Comparison of ENCODE assay signal across 22 mouse cellular contexts in the genomic region with DNA sequence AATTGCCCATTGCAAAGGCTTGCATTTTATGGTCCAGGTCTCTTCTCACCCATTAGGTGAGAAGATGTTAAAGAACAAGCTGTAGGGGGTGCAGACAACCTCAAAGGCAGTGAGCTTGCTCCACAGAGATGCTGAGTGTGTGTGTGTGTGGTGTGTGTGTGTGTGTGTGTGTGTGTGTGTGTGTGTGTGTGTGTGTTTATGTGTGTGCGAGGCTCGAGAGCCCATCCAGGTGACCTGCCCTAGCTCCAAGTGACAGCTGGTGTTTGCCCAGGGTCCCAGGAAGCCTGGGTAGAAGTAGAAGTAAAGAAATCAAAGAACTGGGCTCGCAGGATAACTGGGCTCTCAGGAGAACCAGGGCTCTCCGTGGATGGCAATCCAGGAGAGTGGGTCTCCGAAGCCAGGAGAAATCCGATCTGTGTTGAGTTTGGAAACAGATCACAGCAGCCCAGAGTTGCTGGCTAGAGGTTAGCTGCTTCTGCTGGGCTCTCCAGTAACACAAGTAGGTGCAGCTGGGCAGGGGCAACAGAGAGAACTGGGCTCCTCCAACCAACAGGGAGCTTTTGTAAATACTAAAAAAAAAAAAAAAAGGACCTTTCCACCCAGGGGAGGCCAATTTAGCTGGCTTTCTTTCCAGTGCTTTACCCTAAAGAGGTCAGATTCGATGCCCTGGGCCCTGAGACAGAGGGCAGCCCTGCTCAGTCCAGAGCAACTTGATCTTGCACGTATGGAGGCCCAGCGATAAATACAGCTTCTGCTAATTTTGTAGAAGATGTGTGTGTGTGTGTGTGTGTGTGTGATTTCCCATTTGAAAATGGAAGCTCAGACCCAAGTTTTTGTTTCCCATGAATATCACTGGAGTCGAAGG.
A peak's percentile ranks its signal among the peaks of the same experiment; 100 is the strongest.
DNase-seq lines count a peak whose midpoint lies in the region; ATAC-seq lines count a peak whose summit lies in the region.
"Had no signal": no experiment of that assay in that cellular context is flagged by ENCODE, and none has a peak within 500 bp of the region (broad histone marks: within the 10 kb centered on the region; RNA-seq: fewer than 3 reads in every experiment).

No protein-coding gene starts in this region.

- peak overlapping the region; percentile 56 for H3K27ac ChIP-seq in limb, embryonic 10.5 days
- H3K27ac ChIP-seq: heart, embryonic 15.5 days; intestine, embryonic 15.5 days; limb, embryonic 15.5 days; liver, embryonic 14.5 days; midbrain, embryonic 12.5 days had no signal

- no peak for ATAC-seq in cerebellum, adult (ENCODE audit: insufficient number of reproducible peaks, low FRiP score, low TSS enrichment)
- ATAC-seq: forebrain, embryonic 16.5 days; hindbrain, embryonic 16.5 days; intestine, embryonic 15.5 days had no signal

- peak; percentile 13 for DNase-seq in gastrocnemius, postnatal 25 days
- no peak for DNase-seq in gastrocnemius, postnatal 4 days (ENCODE audit: low spot score in 2 of 2)
- DNase-seq in NIH3T3 (ENCODE audit: low read depth), result peak; percentile 24
- no peak for DNase-seq in limb, embryonic 10.5 days (ENCODE audit: low spot score)
- DNase-seq in thymus, postnatal 14 days, result peak; percentile 51
- DNase-seq in adrenal gland, postnatal 36 days, result no peak
- no peak for DNase-seq in urinary bladder, postnatal 10 days (ENCODE audit: low spot score)
- DNase-seq: adrenal gland, postnatal 25 days; cerebellum, adult 11 months; cerebellum, postnatal 10 days; gastrocnemius, postnatal 36 days; heart, postnatal 36 days; kidney, postnatal 14 days; lung, embryonic 14.5 days had no signal

- 22% methylated on average over 10 of the region's 10 CpGs for WGBS in limb, embryonic 10.5 days

- H3K36me3 ChIP-seq in limb, embryonic 10.5 days, result peaks cover 20% of the 10 kb centered on the region
- H3K36me3 ChIP-seq: heart, embryonic 15.5 days; intestine, embryonic 15.5 days; limb, embryonic 15.5 days; midbrain, embryonic 12.5 days had no signal

- H3K4me3 ChIP-seq in limb, embryonic 10.5 days, result no peak overlapping the region
- H3K4me3 ChIP-seq: heart, embryonic 15.5 days; intestine, embryonic 15.5 days; limb, embryonic 15.5 days; midbrain, embryonic 12.5 days had no signal

- H3K9me3 ChIP-seq in limb, embryonic 10.5 days (replicated peaks), result no peaks in the 10 kb centered on the region
- H3K9me3 ChIP-seq: heart, embryonic 15.5 days; intestine, embryonic 15.5 days; limb, embryonic 15.5 days; midbrain, embryonic 12.5 days had no signal

- no peaks in the 10 kb centered on the region for H3K27me3 ChIP-seq in limb, embryonic 10.5 days (ENCODE audit: low read depth, poor library complexity, severe bottlenecking)
- H3K27me3 ChIP-seq: heart, embryonic 15.5 days; intestine, embryonic 15.5 days; limb, embryonic 15.5 days had no signal

- peaks cover 61% of the 10 kb centered on the region for H3K4me1 ChIP-seq in limb, embryonic 10.5 days
- H3K4me1 ChIP-seq: intestine, embryonic 15.5 days had no signal

Comparison
In these comparisons a context has a peak if more than half of its experiments do, and no peak if none do; other contexts are left out.
1. DNase-seq: peak in gastrocnemius, postnatal 25 days (single experiment), NIH3T3 (single experiment) and thymus, postnatal 14 days (single experiment); none in gastrocnemius, postnatal 4 days (0 of 2), limb, embryonic 10.5 days (single experiment), adrenal gland, postnatal 36 days (0 of 2) and urinary bladder, postnatal 10 days (single experiment).